Mouse (Mus musculus) heart, postnatal 0 days (tissue): ENCODE data around the gene Ipmk. TPM values are rescaled to one million over a fixed set of nuclear protein-coding genes. Genes with fewer than 3 reads are reported as not detected.
"Not testable (repeated sequence)": the region's sequence is repeated elsewhere in the genome, so short reads cannot be mapped to it uniquely, and the experiment has no call there.

Source experiments
- ATAC-seq: fragments of 200-750 bp; cut with Nextera tagmentation; 2 replicates; pipeline ENCODE4 v1.8.0; 2017; ENCODE audit warnings: low read depth, moderate number of reproducible peaks, moderate library complexity; ENCODE audit not compliant: insufficient read depth
- DNase-seq: peaks from one replicate; pipeline ENCODE4 v3.0.0-alpha.2; 2016; ENCODE audit warnings: low spot score
- H3K27ac ChIP-seq: fragments of 300-500 bp; sonication (generic); 2 replicates; pipeline ENCODE4 v1.5.1; 2014; ENCODE audit warnings: low read depth, mild to moderate bottlenecking
- H3K27me3 ChIP-seq: fragments of 300-500 bp; sonication (generic); 2 replicates; pipeline ENCODE4 v1.6.1; 2014; ENCODE audit warnings: low read length, mixed read lengths; ENCODE audit not compliant: control insufficient read depth, insufficient read depth
- H3K36me3 ChIP-seq: fragments of 300-500 bp; sonication (generic); replicated peaks from 2 replicates; pipeline ENCODE4 v1.6.1; 2014; ENCODE audit warnings: low read length, mixed read lengths; ENCODE audit not compliant: control insufficient read depth, insufficient read depth
- H3K4me1 ChIP-seq: fragments of 300-500 bp; sonication (generic); 2 replicates; pipeline ENCODE4 v1.6.1; 2014; ENCODE audit warnings: antibody characterized with exemption; ENCODE audit not compliant: control insufficient read depth, insufficient read depth
- H3K4me2 ChIP-seq: fragments of 300-500 bp; sonication (generic); 2 replicates; pipeline ENCODE4 v1.6.1; 2014; ENCODE audit warnings: low read depth, mild to moderate bottlenecking, low read length, moderate library complexity
- H3K4me3 ChIP-seq: fragments of 300-500 bp; sonication (generic); 2 replicates; pipeline ENCODE4 v1.5.1; 2014; ENCODE audit warnings: low read depth, low read length
- H3K9ac ChIP-seq: fragments of 300-500 bp; sonication (generic); replicated peaks from 2 replicates; pipeline ENCODE4 v1.6.1; 2014; ENCODE audit warnings: low read depth, low read length, mixed read lengths
- H3K9me3 ChIP-seq: fragments of 300-500 bp; sonication (generic); replicated peaks from 2 replicates; pipeline ENCODE4 v1.6.1; 2016; ENCODE audit warnings: low read length; ENCODE audit not compliant: control insufficient read depth
- CTCF ChIP-seq: IDR thresholded peaks from 2 replicates; pipeline ENCODE4 v1.5.1; 2016; ENCODE audit warnings: antibody characterized with exemption, control low read depth, low read depth
- EP300 ChIP-seq: IDR thresholded peaks from 2 replicates; pipeline ENCODE4 v1.6.1; 2016; ENCODE audit warnings: antibody characterized with exemption, low read depth
- WGBS: fragments of 180-500 bp; shearing (Covaris S2); extraction: QIAGEN DNeasy Blood & Tissue Kit; methylation state at CpG from one replicate; pipeline ENCODE4 v1.1.7; 2014; 5-methylcytosine and 5-hydroxymethylcytosine counted together
- polyA plus RNA-seq: library from polyadenylated mRNA; unstranded; fragments of >200 nt; fragmentation: Nextera tagmentation; extraction: Ambion mirVana; gene quantifications from 2 replicates; pipeline ENCODE4 v1.2.1, GENCODE M21; 2015
- total RNA-seq: library from RNA; depleted of rRNA; stranded (reverse); fragments of >200 nt; gene quantifications from 2 replicates; pipeline ENCODE4 v1.2.3, GENCODE M21; 2014; ENCODE audit warnings: low replicate concordance

Gene Ipmk
- total and polyA plus RNA-seq, 2 experiments from 2014 or later: 4.9 to 6.8 TPM

DNA sequence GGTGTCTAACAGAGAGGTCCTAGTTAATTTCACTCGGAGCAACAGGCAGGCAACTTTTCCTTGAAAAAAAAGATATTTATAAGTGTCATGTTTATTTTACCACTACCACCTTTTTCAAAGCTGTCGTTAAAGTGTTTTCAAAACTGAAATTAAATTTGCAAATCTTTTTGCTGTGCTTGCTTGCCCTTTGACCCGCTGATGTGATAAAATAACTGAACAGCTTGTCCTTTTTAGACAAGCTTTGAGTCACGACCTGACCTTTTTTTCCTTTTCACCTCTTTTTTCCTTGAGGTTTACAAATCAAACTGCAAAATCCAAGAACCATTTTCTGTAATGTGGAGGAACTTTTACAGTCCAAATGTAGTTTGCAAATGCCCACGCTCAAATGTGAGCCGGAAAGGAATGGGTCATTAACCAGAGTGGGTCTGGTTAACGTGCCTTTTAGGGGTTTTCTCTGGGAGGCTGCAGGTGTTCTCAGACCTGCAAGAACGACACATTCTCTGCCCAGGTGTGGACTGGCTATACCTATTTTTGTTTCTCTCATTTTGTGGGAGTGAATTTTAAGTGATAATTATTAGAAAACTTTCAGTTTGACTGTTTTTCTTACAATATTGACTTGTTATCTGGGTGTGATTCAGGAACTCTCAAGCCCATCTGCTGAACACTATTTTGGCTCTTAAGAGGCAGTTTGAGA is 35.4 kb downstream of the Ipmk start:
- 84% methylated on average over 8 of the region's 8 CpGs for WGBS
- no peaks in the 10 kb centered on the region for H3K9me3 ChIP-seq
- ATAC-seq: no peak
- H3K36me3 ChIP-seq: peaks cover 29% of the 10 kb centered on the region
- no peak overlapping the region for H3K4me2 ChIP-seq
- H3K9ac ChIP-seq: no peak overlapping the region
- H3K27ac ChIP-seq: no peak overlapping the region
- H3K4me1 ChIP-seq: no peaks in the 10 kb centered on the region
- H3K27me3 ChIP-seq: no peaks in the 10 kb centered on the region
- DNase-seq: no peak
- H3K4me3 ChIP-seq: no peak overlapping the region
- TF ChIP-seq EP300: no peak
- no peak for TF ChIP-seq CTCF

DNA sequence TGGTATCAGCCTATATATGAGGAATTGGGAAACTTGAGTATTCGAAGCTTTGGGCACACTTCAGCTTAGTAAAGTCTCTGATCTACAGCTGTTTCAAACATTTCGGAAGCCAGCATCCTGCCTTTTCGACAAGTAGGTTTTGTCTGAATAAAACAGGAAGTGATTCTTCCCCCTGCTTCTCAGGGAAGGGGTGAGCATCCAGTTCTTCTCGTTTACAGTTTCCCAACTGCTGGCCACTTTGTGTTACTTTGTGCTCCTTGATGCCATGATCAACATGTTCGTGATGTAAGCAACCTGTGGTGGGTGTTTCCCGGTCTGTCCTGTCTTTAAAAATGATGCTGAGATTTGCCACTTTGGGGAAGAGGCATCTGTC is 36.0 kb downstream of the Ipmk start:
- not testable (repeated sequence) for H3K4me2 ChIP-seq, ATAC-seq, H3K27ac ChIP-seq, H3K27me3 ChIP-seq, H3K4me1 ChIP-seq, H3K9ac ChIP-seq, H3K4me3 ChIP-seq, DNase-seq, H3K9me3 ChIP-seq
- WGBS: 69% methylated on average over 6 of the region's 6 CpGs
- peaks cover 26% of the 10 kb centered on the region for H3K36me3 ChIP-seq

DNA sequence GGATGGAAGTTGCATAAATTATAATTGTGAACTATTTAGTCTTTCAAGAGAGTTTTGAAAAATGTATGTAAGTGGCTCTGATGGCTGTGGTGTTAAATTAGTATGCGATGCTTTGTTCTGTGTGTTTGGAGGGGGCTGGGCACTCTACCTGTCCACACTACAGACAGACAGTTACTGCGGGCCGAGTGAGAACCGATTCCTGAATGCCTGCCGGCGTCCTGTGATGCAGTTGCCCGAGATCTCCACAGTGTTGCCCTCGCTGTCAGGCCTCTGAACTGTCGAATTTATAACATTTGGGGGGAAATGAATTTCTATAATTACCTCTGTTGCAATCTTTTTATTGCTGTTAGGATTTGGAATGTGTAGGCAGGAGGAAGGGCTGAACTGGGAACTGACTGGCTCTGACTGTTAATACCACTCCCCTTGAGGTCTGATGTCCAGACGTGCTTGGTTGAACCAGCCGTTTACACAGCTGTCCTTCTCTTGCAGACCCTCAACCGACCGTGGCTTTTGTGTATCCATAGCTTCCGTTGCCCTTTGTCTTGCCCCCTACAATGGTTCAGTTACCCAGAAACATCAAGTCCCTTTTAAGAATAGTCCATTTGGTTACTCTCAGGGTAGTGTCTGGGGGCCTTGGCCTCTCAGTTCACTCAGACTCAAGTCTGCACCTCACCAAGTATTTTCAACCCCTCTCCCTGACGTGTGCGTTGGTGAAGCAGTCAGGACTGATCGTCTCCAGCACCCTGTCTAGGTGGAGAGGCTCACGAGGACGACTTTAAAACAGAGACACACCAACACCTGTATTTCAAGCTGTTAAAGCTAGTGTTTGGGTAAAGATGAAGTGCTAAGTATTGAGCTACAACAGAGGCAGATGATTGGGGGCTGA is 36.8 kb downstream of the Ipmk start:
- Histone ChIP-seq H3K4me3 (no peak overlapping the region), H3K27ac (no peak overlapping the region), H3K9ac (no peak overlapping the region), H3K36me3 (peaks cover 19% of the 10 kb centered on the region), H3K4me2 (no peak overlapping the region), H3K4me1 (no peaks in the 10 kb centered on the region), H3K27me3 (no peaks in the 10 kb centered on the region), H3K9me3 (no peaks in the 10 kb centered on the region)
- DNase-seq (no peak), ATAC-seq (no peak)
- TF ChIP-seq CTCF (no peak), EP300 (no peak)
- 81% methylated on average over 19 of the region's 19 CpGs for WGBS

DNA sequence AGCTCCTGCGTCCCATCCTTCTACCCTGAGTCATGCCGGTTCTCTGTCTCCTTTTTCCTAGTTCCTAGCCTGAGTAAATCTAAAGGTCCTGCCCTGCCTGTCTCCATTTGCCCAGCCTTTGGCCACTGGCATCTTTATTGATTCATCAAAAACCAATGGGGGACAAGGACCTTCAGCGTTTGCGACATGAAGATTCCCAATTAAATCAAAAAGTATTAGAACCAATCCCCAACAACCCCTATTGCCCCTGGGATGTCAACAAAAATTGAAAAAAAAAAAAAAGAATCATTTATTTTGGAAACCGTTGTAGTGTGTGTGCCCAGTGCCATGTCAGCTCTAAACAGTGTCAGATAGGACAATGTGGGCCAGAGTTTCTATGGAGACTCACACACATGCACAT is 41.7 kb downstream of the Ipmk start:
- peaks cover 11% of the 10 kb centered on the region; the same call in 1 of the 2 replicates for H3K9me3 ChIP-seq
- DNase-seq: no peak
- H3K27me3 ChIP-seq: no peaks in the 10 kb centered on the region
- no peak for ATAC-seq
- WGBS: 89% methylated on average over 5 of the region's 5 CpGs
- H3K4me3 ChIP-seq: no peak overlapping the region
- H3K9ac ChIP-seq: no peak overlapping the region
- H3K27ac ChIP-seq: no peak overlapping the region
- H3K4me2 ChIP-seq: no peak overlapping the region
- H3K4me1 ChIP-seq: no peaks in the 10 kb centered on the region
- TF ChIP-seq CTCF (no peak), EP300 (no peak)
- no peaks in the 10 kb centered on the region for H3K36me3 ChIP-seq

DNA sequence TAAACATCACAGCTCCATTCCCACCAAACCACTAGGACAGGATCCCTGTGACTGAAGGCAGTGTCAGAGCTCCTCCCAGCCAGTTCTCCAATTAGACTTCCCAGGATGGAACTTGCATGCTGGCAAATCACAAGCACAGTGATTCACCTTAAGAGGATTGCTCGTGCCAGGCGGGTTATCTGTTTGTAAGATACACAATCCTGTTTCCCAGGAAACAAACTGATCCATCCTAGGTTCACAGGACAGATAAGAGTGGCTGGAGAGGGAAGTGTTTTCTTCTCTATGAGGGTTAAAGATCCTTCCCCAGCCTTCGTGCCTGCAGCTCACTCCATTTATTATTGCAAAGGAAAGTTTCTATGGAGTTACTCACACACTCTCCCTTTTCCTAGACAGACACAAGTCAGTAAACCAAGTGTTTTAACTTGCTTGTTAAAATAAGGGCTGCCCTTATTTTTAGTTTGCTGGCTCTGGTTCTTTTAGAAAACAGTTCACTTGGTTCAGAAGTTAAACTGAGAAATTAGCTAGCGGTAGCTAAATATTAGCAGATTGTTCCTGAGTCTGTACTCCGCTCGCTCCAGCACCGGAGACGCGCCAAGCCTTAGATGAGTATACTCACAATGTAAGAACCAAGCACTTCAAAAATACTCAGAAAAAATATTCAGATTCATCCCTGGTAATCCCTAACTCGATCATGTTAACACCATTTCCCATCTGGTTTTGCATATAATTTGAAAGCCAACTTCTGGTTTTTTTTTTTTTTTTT is 51.0 kb downstream of the Ipmk start:
- ATAC-seq (no peak), DNase-seq (no peak)
- no peak overlapping the region for H3K4me2 ChIP-seq
- TF ChIP-seq CTCF (no peak), EP300 (no peak)
- H3K36me3 ChIP-seq: no peaks in the 10 kb centered on the region
- no peak overlapping the region for H3K4me3 ChIP-seq
- 0 out of 2 replicates have a peak, but pooled peaks cover 3% of the 10 kb centered on the region for H3K9me3 ChIP-seq
- H3K4me1 ChIP-seq: no peaks in the 10 kb centered on the region
- no peaks in the 10 kb centered on the region for H3K27me3 ChIP-seq
- no peak overlapping the region for H3K9ac ChIP-seq
- 59% methylated on average over 10 of the region's 10 CpGs for WGBS
- no peak overlapping the region for H3K27ac ChIP-seq
